Mouse (Mus musculus) lung, postnatal 10 days (tissue): Measurements from ENCODE around the gene Cdc42bpb.
A peak's percentile ranks its signal among the peaks of the same experiment; 100 is the strongest.

ENCODE experiments used
- DNase-seq: peaks from one replicate; pipeline ENCODE4 v3.0.0; 2021

Gene Cdc42bpb

GRCm38 (mm10) chr12:111275150-111275841 is 102.2 kb downstream of the Cdc42bpb start:
- no peak for DNase-seq

GRCm38 (mm10) chr12:111274447-111275149 is 102.9 kb downstream of the Cdc42bpb start:
- no peak for DNase-seq

DNA sequence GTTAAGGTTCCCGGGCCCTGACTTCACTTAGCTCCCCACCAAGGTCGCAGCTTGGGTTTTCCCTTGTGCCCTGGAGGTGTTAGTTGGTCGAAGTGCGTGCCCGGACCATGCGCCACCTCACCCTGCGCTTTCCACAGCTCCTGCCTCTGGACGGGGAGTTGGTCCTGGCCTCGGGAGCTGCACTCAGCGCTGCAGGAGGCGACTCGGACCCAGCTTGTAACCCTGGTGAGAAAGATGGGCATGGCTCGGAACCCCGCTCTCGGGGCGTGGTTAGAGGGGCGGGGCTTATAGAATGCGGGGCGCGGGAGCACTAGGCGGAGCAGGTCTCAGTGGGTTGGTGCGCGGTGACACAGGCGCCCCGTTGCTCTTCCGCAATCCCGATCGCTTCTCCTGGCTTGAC is 103.5 kb downstream of the Cdc42bpb start:
- DNase-seq: no peak

- DNase-seq: peak; percentile 88
These were observed 105.1 kb downstream of the Cdc42bpb start for GRCm38 (mm10) chr12:111272420-111272819.

GRCm38 (mm10) chr12:111271966-111272365 is 105.6 kb downstream of the Cdc42bpb start:
- no peak for DNase-seq

GRCm38 (mm10) chr12:111271406-111271805 is 106.1 kb downstream of the Cdc42bpb start:
- DNase-seq: no peak

DNA sequence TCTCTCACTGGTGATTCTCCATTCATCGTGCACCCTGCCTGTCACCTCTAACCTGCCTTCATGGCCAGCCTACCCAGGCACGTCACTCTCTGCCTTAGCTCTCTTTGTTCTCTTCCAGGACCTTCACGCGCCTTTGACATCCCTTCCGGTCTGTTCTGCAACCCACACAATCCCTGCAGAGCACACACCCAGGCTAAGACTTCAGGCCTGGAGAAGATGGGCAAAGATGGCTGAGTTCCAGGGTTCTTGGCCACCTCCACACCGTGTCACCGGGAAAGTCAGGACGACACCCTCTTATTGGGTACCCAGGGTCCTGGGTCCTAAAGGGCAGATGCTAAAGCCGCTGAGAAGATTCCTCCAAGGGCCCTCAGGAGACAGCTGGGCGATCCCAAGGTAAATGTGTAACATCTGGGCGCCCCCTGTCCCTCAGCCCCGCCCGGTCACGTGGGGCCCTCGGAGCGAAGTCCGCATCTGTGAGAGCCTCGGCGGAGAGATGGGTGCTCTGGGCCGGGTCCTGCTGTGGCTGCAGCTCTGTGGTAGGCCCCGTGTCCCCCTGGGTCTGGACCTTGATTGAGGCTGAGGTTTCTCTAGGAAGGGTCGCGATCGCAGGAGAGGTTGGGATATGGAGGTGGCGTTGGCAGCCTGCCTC is 106.8 kb downstream of the Cdc42bpb start, which contains the start of gene Amn:
Gene Amn (plus strand): TSS at position 467 of the 649 bp plus-strand sequence.
- DNase-seq: no peak

- DNase-seq: no peak
These were observed 109.7 kb downstream of the Cdc42bpb start for GRCm38 (mm10) chr12:111267673-111268325.

DNA sequence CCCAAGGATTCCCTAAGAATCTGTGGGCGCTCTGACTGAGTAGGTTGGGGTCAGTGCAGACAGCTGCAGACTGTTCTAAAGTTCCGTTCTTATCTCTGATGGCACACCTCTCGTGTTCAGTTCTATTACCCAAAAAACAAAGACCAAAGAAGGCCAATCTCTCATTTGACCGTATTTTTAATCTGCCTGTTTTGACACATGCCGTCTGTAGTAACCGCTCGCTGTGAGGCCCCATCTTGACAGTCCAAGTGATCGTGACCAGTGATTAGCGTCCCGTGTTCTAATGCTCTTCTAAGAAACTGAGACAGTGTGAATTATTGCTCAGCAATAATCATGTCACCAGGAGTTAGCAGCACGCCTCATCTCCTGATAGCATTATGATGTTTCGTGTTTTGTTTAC is 110.9 kb downstream of the Cdc42bpb start:
- no peak for DNase-seq

- no peak for DNase-seq
These were observed 112.3 kb downstream of the Cdc42bpb start for GRCm38 (mm10) chr12:111265212-111265611.

GRCm38 (mm10) chr12:111263650-111264049 is 113.9 kb downstream of the Cdc42bpb start:
- no peak for DNase-seq

- no peak for DNase-seq
These were observed 126.3 kb downstream of the Cdc42bpb start for GRCm38 (mm10) chr12:111251227-111251626.

GRCm38 (mm10) chr12:111250116-111250515 is 127.4 kb downstream of the Cdc42bpb start:
- DNase-seq: no peak

- DNase-seq: no peak
These were observed 128.4 kb downstream of the Cdc42bpb start for GRCm38 (mm10) chr12:111249095-111249494.

- no peak for DNase-seq
These were observed 130.6 kb downstream of the Cdc42bpb start for GRCm38 (mm10) chr12:111246808-111247464.

GRCm38 (mm10) chr12:111245070-111245469 is 132.4 kb downstream of the Cdc42bpb start:
- no peak for DNase-seq

DNA sequence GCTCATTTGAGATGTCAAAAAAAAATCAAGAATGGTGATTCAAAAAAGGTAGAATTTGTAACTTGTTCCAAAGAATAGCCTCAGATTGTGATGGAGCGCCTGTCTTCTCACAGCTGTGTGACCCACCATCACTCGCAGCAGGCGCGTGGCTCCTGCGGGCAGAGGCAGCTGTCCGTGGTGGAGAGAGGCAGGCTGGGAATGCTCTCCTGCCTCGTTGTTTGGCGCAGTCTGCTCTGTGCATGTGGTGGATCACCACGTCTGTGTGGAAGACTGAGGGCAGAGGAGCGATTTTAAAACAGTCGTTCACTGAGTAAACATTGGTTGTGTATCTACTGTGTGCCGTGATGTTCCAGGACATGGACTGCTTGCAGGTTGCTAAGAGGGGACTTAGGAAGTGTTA is 133.8 kb downstream of the Cdc42bpb start:
- no peak for DNase-seq
